Mouse (Mus musculus): Measurements from ENCODE around the gene Slc48a1. TPM values are rescaled to one million over a fixed set of nuclear protein-coding genes. Genes with fewer than 3 reads are reported as not detected.

The Slc48a1 gene
- polyA plus RNA-seq, 1 experiment: 22.1 TPM

DNA sequence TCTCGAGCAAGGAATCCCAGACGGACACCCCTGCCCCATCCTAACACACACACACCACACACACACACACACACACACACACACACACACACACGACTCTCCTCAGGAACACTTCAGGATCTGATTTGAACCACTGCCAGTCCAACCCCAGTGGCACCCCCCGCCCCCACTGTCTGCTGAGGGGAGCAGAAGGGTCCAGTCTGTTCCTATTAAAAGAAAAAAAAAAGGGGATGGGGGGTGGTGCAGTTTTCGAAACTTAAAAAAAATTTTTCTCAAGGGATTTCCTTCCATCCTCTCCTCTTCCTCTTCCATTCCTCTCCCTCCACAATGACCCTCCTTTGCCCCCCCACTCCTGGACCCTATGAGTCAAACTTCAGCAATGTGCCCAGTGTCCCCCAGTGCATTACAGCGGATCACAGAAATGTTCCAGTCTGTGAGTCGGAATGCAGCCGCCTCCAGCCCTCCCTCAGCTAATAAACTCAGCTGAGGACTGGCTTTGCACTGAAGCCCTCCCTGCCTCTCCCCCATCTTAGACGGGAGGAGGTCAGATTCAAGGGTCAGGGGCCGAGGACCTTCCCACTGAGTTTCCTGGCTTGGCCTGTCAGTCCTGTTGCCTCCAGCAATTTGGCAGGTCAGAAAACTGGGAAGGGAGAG, 53.8 kb downstream of the Slc48a1 start:
- Histone ChIP-seq H3K36me3 (ENCODE audit: control insufficient read depth, insufficient read depth, low read length) (no peaks in the 10 kb centered on the region), H3K4me3 (ENCODE audit: low read depth, low read length) (peak overlapping the region; percentile 64), H3K27me3 (ENCODE audit: control insufficient read depth, insufficient read depth, low read length) (no peaks in the 10 kb centered on the region), H3K4me1 (ENCODE audit: control insufficient read depth, insufficient read depth, insufficient read length, low read length) (peaks cover 18% of the 10 kb centered on the region; the same call in 1 of the 2 replicates), H3K27ac (ENCODE audit: insufficient read depth, low read depth, low read length) (peak overlapping the region; percentile 70)
- WGBS: 30% methylated on average over 10 of the region's 10 CpGs
- TF ChIP-seq CTCF (IDR thresholded peaks at IDR 0.05; ENCODE audit: extremely low read depth, insufficient read length, insufficient replicate concordance, low read depth, low read length) (no peak), POLR2A (IDR thresholded peaks at IDR 0.05; ENCODE audit: low read depth, low read length) (no peak; the same call in 1 of the 2 replicates)

DNA sequence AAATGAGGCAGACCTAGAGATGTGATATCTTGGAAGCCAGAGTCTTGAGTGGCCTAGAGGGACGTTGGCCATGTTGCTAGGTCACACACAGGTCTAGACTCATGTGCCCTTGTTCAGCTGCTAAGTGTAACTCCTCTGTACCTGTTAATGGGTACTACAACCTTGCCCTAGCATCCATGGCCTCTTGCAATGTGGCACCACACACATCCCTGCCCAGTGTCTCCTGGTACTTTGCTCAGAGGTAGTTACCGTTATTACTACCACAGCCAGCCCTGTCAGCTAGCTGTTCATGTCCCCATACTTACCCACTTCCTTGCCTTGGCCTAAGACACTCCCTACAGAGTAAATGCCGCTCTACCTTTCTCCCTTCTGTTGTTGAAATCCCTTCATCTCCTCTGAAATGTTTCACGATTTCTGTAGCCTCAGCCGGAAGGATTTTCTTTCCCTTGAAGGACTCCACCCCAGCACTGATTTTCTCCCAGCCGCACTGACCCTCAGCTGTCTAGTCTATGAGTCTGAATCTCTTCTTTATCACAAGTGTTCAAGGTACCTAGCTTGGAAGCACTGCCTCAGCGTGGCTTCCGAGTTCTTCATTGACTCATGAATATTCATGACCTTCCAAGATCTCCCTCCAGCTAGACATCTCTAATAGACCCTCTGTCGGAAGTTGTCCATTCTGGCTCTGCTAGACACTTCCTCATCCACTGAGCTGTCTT, 54.6 kb downstream of the Slc48a1 start:
- WGBS: 79% methylated on average over 9 of the region's 9 CpGs
- H3K4me3 ChIP-seq (ENCODE audit: low read depth, low read length): no peak overlapping the region
- TF ChIP-seq POLR2A (IDR thresholded peaks at IDR 0.05; ENCODE audit: low read depth, low read length) (no peak), CTCF (IDR thresholded peaks at IDR 0.05; ENCODE audit: extremely low read depth, insufficient read length, insufficient replicate concordance, low read depth, low read length) (no peak)
- H3K27ac ChIP-seq (ENCODE audit: insufficient read depth, low read depth, low read length): 0 out of 2 replicates have a peak overlapping the region, but pooled peaks have one; percentile 8
- H3K36me3 ChIP-seq (ENCODE audit: control insufficient read depth, insufficient read depth, low read length): no peaks in the 10 kb centered on the region
- no peaks in the 10 kb centered on the region for H3K27me3 ChIP-seq (ENCODE audit: control insufficient read depth, insufficient read depth, low read length)
- peaks cover 20% of the 10 kb centered on the region for H3K4me1 ChIP-seq (ENCODE audit: control insufficient read depth, insufficient read depth, insufficient read length, low read length)

DNA sequence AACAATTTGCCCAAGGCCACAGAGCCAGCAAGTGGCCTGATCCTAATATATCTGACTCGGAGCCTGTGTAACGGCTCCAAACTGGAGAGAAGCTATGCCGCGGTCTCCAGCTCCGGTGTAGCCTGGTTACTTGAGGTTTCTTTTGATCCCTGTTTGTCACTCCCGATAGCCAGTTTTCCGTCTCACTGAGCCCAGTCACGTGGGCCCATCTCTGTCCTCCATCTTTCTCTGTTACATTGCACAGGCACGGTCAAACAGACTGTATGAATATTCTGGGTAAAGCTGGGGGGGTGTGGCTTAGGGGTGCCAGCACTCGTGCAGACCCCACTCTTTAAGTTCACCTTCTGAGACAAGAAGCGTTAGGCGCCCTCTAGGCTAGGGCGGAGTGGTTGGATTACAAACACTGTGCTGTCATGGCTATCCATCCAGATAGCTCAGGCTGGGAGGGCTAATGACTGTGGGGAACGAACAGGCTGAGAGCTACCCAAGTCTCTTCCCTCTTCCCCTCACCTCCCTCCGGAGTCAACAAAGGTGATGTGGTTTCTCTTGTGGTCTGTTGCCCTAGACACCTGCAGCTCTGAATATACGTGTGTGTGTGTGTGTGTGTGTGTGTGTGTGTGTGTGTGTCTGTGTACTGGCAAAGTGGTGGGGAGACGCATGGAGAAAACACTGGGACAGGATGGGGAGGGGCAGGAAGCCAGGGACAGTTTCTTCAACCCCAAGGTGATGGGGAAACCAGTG, 58.0 kb downstream of the Slc48a1 start:
- peaks cover 35% of the 10 kb centered on the region for H3K4me1 ChIP-seq (ENCODE audit: control insufficient read depth, insufficient read depth, insufficient read length, low read length)
- H3K27me3 ChIP-seq (ENCODE audit: control insufficient read depth, insufficient read depth, low read length): no peaks in the 10 kb centered on the region
- no peaks in the 10 kb centered on the region for H3K36me3 ChIP-seq (ENCODE audit: control insufficient read depth, insufficient read depth, low read length)
- 81% methylated on average over 17 of the region's 17 CpGs for WGBS
- H3K27ac ChIP-seq (ENCODE audit: insufficient read depth, low read depth, low read length): peak overlapping the region; percentile 3; the same call in 1 of the 2 replicates
- TF ChIP-seq POLR2A (IDR thresholded peaks at IDR 0.05; ENCODE audit: low read depth, low read length): no peak
- TF ChIP-seq CTCF (IDR thresholded peaks at IDR 0.05; ENCODE audit: extremely low read depth, insufficient read length, insufficient replicate concordance, low read depth, low read length): no peak
- no peak overlapping the region for H3K4me3 ChIP-seq (ENCODE audit: low read depth, low read length)

DNA sequence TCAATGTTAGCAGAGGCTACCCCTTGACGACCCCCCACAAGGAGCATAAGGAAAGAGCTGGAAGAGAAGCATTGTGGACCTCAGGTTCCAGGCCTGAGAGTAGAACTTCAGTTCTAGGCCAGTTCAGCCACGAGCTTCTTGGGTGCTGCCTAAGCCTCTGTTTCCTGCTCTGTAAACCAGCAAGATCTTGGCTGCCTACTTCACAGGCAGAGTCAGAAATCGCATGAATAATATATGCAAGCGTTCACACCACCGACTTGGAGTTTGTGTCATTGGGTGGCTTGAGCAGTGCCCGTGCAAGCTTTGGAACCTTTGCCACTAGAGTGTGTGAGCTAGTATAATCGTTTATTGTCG, 58.6 kb downstream of the Slc48a1 start:
- no peak for TF ChIP-seq POLR2A (IDR thresholded peaks at IDR 0.05; ENCODE audit: low read depth, low read length)
- no peak for TF ChIP-seq CTCF (IDR thresholded peaks at IDR 0.05; ENCODE audit: extremely low read depth, insufficient read length, insufficient replicate concordance, low read depth, low read length)
- H3K27me3 ChIP-seq (ENCODE audit: control insufficient read depth, insufficient read depth, low read length): no peaks in the 10 kb centered on the region
- 39% methylated on average over 8 of the region's 8 CpGs for WGBS
- H3K27ac ChIP-seq (ENCODE audit: insufficient read depth, low read depth, low read length): peak overlapping the region; percentile 3
- no peaks in the 10 kb centered on the region for H3K36me3 ChIP-seq (ENCODE audit: control insufficient read depth, insufficient read depth, low read length)
- no peak overlapping the region for H3K4me3 ChIP-seq (ENCODE audit: low read depth, low read length)
- H3K4me1 ChIP-seq (ENCODE audit: control insufficient read depth, insufficient read depth, insufficient read length, low read length): peaks cover 34% of the 10 kb centered on the region

DNA sequence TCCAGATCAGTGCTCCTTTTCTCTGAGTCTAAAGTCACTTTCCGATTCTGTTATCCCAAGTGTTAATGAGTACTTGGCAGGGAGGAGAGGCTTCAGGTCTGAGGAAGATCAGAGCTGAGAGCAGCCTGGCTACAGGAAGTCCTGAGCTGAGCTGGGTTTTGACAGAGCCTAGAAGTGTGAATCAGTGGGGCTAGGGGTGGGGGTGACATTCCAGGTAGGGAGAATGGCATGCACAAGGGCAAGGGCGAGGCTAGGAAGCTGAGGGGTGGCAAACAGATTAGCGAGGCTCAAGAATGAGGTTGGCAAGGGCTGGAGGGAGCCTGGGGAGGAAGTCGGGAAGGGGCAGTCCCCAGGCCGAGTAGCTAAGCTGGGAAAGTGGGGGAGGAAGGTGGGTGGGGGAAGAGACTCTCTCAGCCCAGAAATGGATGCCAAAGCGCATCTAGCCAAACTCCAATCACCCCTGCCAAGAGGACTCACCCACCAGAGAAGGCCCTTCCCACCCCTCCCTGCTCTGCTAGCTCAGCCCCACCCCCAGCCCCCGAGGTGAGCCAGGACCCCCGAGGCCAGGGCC, 59.3 kb downstream of the Slc48a1 start:
- no peak overlapping the region for H3K4me3 ChIP-seq (ENCODE audit: low read depth, low read length)
- peak overlapping the region; percentile 66 for H3K27ac ChIP-seq (ENCODE audit: insufficient read depth, low read depth, low read length)
- peaks cover 32% of the 10 kb centered on the region for H3K4me1 ChIP-seq (ENCODE audit: control insufficient read depth, insufficient read depth, insufficient read length, low read length)
- H3K27me3 ChIP-seq (ENCODE audit: control insufficient read depth, insufficient read depth, low read length): no peaks in the 10 kb centered on the region
- TF ChIP-seq CTCF (IDR thresholded peaks at IDR 0.05; ENCODE audit: extremely low read depth, insufficient read length, insufficient replicate concordance, low read depth, low read length): no peak
- WGBS: 4% methylated on average over 8 of the region's 8 CpGs
- no peaks in the 10 kb centered on the region for H3K36me3 ChIP-seq (ENCODE audit: control insufficient read depth, insufficient read depth, low read length)

DNA sequence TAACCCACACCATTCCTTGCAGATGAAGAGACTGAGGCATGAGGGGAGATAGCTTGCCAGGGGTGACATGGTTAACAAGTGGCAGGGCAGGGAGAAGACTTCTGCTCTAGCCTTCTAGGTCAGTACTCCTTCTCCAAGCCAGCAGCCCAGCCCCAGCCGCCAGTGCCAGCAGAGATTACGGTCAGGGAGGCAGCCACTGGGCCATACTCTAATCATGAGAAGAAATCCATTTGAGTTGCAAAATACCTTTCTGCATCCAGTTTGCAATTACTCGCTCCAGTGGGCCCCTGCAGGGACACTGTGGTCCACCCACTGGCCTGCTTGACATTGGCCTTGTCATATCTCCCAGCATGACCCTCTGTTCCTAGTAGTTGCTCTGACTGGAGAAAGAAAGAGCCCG, 60.1 kb downstream of the Slc48a1 start:
- Histone ChIP-seq H3K4me1 (ENCODE audit: control insufficient read depth, insufficient read depth, insufficient read length, low read length) (peaks cover 32% of the 10 kb centered on the region), H3K36me3 (ENCODE audit: control insufficient read depth, insufficient read depth, low read length) (no peaks in the 10 kb centered on the region), H3K27me3 (ENCODE audit: control insufficient read depth, insufficient read depth, low read length) (no peaks in the 10 kb centered on the region), H3K4me3 (ENCODE audit: low read depth, low read length) (no peak overlapping the region), H3K27ac (ENCODE audit: insufficient read depth, low read depth, low read length) (peak overlapping the region; percentile 46)
- 55% methylated on average over 4 of the region's 4 CpGs for WGBS
- TF ChIP-seq POLR2A (IDR thresholded peaks at IDR 0.05; ENCODE audit: low read depth, low read length) (no peak), CTCF (IDR thresholded peaks at IDR 0.05; ENCODE audit: extremely low read depth, insufficient read length, insufficient replicate concordance, low read depth, low read length) (no peak)

All from small intestine, adult 2 months (tissue).